Mouse (Mus musculus) intestine, embryonic 15.5 days (tissue): ENCODE measurements around the gene Usp4. TPM values are rescaled to one million over a fixed set of nuclear protein-coding genes. Genes with fewer than 3 reads are reported as not detected.
"Not testable (repeated sequence)": the region's sequence is repeated elsewhere in the genome, so short reads cannot be mapped to it uniquely, and the experiment has no call there.

ENCODE experiments used
- ATAC-seq: fragments of 200-750 bp; cut with Nextera tagmentation; 2 replicates; pipeline ENCODE4 v1.8.0; 2017; ENCODE audit warnings: moderate TSS enrichment, moderate library complexity
- H3K27ac ChIP-seq: fragments of 300-500 bp; sonication (generic); 2 replicates; pipeline ENCODE4 v1.5.1; 2015; ENCODE audit warnings: mild to moderate bottlenecking, inconsistent platforms
- H3K27me3 ChIP-seq: fragments of 300-500 bp; sonication (generic); replicated peaks from 2 replicates; pipeline ENCODE4 v1.6.1; 2015; ENCODE audit warnings: inconsistent platforms
- H3K36me3 ChIP-seq: fragments of 300-500 bp; sonication (generic); 2 replicates; pipeline ENCODE4 v1.6.1; 2015; ENCODE audit warnings: inconsistent platforms
- H3K4me1 ChIP-seq: fragments of 300-500 bp; sonication (generic); replicated peaks from 2 replicates; pipeline ENCODE4 v1.6.1; 2015; ENCODE audit warnings: inconsistent platforms
- H3K4me2 ChIP-seq: fragments of 300-500 bp; sonication (generic); replicated peaks from 2 replicates; pipeline ENCODE4 v1.6.1; 2015; ENCODE audit warnings: mild to moderate bottlenecking, inconsistent platforms
- H3K4me3 ChIP-seq: fragments of 300-500 bp; sonication (generic); replicated peaks from 2 replicates; pipeline ENCODE4 v1.5.1; 2015; ENCODE audit warnings: inconsistent platforms
- H3K9ac ChIP-seq: fragments of 300-500 bp; sonication (generic); 2 replicates; pipeline ENCODE4 v1.6.1; 2015; ENCODE audit warnings: inconsistent platforms
- H3K9me3 ChIP-seq: fragments of 300-500 bp; sonication (generic); 2 replicates; pipeline ENCODE4 v1.6.1; 2016; ENCODE audit warnings: inconsistent platforms
- WGBS: fragments of 180-500 bp; shearing (Covaris S2); methylation state at CpG from one replicate; pipeline ENCODE4 v1.1.7; 2015; 5-methylcytosine and 5-hydroxymethylcytosine counted together
- polyA plus RNA-seq: library from polyadenylated mRNA; unstranded; fragments of >200 nt; fragmentation: Nextera tagmentation; extraction: Ambion mirVana; gene quantifications from 2 replicates; pipeline ENCODE4 v1.2.1, GENCODE M21; 2015

Gene Usp4
- polyA plus RNA-seq: 82.5 and 89.1 TPM in 2 replicates

DNA sequence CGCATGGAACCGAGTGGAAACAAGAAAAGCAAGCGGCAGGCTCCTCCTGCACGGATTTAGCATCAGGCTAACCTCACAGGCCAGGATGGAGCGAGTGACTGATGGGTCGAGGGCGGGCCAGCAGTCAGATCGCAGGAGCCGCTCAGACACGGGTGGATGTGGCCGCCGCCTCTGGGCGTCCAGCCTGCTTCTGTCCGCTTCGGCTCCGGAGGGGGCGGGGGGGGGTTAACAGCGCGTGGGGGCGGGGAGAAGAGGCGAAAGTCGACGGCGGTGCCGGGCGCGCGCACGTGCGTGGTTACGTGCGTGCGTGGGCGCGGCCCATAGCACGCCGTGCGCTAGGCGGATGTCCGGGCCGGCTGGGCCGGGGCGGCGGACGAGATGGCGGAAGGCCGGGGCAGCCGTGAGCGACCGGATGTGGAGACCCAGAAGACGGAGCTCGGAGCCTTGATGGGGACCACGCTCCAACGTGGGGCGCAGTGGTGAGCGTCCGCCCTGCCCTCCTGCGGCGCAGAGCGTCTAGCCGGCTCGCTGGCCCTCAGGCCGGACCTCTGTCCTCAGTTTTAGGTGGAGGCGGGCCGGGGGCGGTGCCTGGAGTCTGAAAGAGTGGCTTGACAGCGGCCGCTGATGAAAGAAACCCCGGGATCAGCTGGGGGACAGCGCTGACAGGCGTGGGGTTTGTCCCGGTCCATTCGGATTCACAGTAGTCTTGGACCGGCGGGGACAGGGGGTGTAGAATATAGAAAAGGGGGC is at the start of gene Usp4:
Gene Usp4 (plus strand): TSS at position 314 of the 750 bp plus-strand sequence.
- peak within 1 kb of the TSS; percentile 90 for H3K27ac ChIP-seq
- H3K4me2 ChIP-seq: peak within 1 kb of the TSS; percentile 67
- H3K4me1 ChIP-seq: peaks cover 11% of the 10 kb centered on the region
- no peaks in the 10 kb centered on the region for H3K27me3 ChIP-seq
- under 1% methylated on average over 74 of the region's 75 CpGs for WGBS
- no peaks in the 10 kb centered on the region for H3K9me3 ChIP-seq
- H3K4me3 ChIP-seq: peak within 1 kb of the TSS; percentile 91
- ATAC-seq: peak; percentile 96
- H3K36me3 ChIP-seq: peaks cover 19% of the 10 kb centered on the region
- H3K9ac ChIP-seq: peak within 1 kb of the TSS; percentile 82

DNA sequence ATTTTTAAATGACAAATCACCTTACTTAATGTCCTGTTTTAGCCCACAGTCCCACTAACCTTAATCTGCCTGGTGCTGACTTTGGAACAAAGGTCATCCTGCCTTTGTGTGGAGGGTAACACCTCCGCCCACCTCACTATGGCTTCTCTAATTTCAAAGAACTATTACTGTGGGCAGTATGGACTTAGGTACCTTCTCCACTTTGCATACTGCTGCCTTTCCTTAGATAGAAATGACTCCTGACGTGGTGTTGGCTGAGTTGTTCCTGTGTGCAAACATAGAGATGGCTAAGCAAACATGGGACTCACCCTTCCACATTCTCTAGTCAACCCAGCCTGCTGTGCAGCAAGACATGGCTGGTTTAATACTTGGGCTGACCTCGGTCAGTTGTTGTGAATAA is 45.8 kb upstream of the Usp4 start:
- Histone ChIP-seq H3K36me3 (peaks cover 8% of the 10 kb centered on the region; the same call in 1 of the 2 replicates), H3K4me3 (no peak overlapping the region), H3K4me2 (no peak overlapping the region), H3K27me3 (no peaks in the 10 kb centered on the region), H3K9me3 (no peaks in the 10 kb centered on the region), H3K27ac (peak overlapping the region; percentile 67), H3K9ac (no peak overlapping the region), H3K4me1 (peaks cover 4% of the 10 kb centered on the region)
- 58% methylated on average over 3 of the region's 3 CpGs for WGBS
- peak; percentile 7; the same call in 1 of the 2 replicates for ATAC-seq

DNA sequence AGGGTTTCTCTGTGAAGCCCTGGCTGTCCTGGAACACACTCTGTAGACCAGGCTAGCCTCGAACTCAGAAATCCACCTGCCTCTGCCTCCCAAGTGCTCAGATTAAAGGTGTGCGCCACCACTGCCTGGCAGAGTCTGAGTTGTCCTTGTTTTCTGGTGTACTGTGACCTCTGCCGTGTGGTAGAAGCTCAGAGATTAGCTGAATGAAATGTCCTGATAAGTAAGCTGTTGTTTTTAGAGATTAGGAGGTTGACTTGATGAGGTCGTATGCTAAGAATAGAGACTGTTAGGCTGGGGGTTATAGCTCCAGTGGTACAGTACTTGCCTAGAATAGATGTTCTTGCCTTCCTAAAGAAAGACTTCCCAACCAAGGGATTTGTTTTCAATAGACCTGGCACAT is 42.9 kb upstream of the Usp4 start:
- Histone ChIP-seq H3K4me2 (peak overlapping the region; percentile 60), H3K36me3 (peaks cover 8% of the 10 kb centered on the region; the same call in 1 of the 2 replicates), H3K4me1 (peaks cover 17% of the 10 kb centered on the region), H3K27ac (0 out of 2 replicates have a peak overlapping the region, but pooled peaks have one; percentile 82), H3K9ac (no peak overlapping the region), H3K9me3 (no peaks in the 10 kb centered on the region), H3K27me3 (no peaks in the 10 kb centered on the region), H3K4me3 (peak overlapping the region; percentile 87)
- ATAC-seq: no peak
- 74% methylated on average over 4 of the region's 4 CpGs for WGBS

DNA sequence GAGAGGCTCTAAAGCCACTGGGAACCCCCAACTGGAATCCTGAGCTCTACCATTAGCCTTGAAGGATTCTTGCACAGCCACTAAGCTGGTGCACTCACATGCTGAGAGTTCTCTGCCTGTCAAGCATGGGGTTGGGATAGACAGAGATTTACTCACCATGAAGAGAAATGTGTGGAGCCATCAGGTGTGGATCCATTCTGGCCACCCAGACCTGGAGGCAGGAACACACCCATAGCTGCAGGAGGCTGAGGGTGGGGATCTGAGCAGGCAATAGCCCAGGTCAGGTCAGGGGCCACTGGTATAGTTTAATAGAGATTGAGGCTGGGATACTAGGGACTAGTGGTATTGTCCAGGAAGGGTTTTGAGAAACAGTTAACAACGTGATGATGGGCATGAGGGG is 42.5 kb upstream of the Usp4 start:
- ATAC-seq: no peak
- Histone ChIP-seq H3K4me2 (peak overlapping the region; percentile 60), H3K9me3 (no peaks in the 10 kb centered on the region), H3K27ac (peak overlapping the region; percentile 82), H3K4me1 (peaks cover 20% of the 10 kb centered on the region), H3K27me3 (no peaks in the 10 kb centered on the region), H3K36me3 (peaks cover 8% of the 10 kb centered on the region; the same call in 1 of the 2 replicates), H3K4me3 (peak overlapping the region; percentile 87), H3K9ac (peak overlapping the region; percentile 84)
- WGBS: 3% methylated on average over 1 of the region's 1 CpGs

DNA sequence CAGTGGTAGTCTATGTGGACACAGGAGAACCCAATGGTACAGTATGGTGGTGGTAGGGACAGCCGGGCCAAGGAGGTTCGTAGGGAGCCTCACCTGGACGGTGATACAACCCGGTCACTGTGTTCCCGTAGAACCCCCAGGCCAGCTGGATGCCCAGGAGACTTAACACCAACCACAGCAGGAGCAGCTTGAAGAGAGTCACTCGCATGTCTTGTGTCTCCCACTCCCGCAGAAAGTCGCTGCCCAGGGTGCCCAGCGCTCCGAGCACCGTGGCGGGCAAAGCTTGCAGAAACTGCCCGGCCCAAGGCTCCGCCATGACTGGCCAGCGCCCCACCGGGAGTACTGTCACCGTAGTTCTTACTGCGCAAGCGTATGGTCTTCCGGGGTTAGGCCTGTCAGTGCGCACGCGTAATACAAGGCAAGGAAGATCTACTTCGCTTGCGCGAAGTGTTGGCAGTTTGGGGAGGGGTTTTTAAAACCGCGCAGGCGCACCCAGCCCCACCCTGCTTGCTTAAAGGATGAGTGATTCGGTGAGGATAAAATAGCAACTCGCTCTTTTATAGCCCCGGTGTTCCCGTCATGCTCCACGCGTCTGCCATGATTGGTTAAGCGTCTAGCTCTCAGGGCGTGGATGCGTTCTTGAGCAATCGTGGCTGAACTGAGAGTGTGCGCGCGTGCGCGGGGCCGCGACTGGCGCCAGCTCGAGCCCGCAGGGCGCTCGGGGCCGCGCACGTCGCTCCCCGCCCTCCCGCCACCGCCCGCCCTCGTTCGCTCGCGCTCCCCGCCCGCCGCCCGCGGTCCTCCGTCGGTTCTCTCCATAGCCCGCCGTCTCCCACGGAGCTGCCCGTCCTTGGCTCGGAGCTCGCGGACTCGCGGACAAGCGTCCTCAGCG is 41.8 kb upstream of the Usp4 start, which contains the start of the genes Rhoa and Tcta:
Gene Rhoa (plus strand): TSS at position 501 of the 892 bp plus-strand sequence.
Gene Tcta (minus strand): TSS at position 532 of the 892 bp plus-strand sequence.
- peaks cover 8% of the 10 kb centered on the region; the same call in 1 of the 2 replicates for H3K36me3 ChIP-seq
- no peaks in the 10 kb centered on the region for H3K27me3 ChIP-seq
- H3K9me3 ChIP-seq: no peaks in the 10 kb centered on the region
- WGBS: under 1% methylated on average over 81 of the region's 81 CpGs
- H3K9ac ChIP-seq: peak within 1 kb of the TSS; percentile 98
- H3K27ac ChIP-seq: peak within 1 kb of the TSS; percentile 100
- peak; percentile 96 for ATAC-seq
- H3K4me1 ChIP-seq: peaks cover 20% of the 10 kb centered on the region
- H3K4me3 ChIP-seq: peak within 1 kb of the TSS; percentile 87
- H3K4me2 ChIP-seq: peak within 1 kb of the TSS; percentile 63

DNA sequence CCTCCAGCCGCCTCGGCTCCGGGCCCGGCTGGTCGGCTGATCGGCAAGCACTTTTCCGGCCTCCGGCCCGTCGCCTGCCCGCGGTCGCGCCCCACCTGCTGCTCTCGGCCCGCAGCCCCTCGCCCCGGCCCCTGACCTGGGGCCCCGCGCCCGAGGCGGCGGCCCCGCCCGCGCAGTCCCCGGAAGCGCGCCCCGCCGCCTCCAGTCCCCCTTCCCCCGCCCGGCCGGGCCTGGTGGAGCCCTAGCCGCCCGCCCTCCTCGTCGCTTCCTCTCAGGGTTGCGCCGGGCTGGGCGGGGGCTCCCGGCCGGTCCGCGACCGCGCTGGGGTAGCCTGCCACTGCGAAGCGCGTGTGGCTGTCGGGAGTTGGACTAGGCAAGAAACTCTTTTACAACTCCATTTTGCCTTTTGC is 41.1 kb upstream of the Usp4 start:
- H3K9ac ChIP-seq: peak overlapping the region; percentile 98
- peak; percentile 81 for ATAC-seq

DNA sequence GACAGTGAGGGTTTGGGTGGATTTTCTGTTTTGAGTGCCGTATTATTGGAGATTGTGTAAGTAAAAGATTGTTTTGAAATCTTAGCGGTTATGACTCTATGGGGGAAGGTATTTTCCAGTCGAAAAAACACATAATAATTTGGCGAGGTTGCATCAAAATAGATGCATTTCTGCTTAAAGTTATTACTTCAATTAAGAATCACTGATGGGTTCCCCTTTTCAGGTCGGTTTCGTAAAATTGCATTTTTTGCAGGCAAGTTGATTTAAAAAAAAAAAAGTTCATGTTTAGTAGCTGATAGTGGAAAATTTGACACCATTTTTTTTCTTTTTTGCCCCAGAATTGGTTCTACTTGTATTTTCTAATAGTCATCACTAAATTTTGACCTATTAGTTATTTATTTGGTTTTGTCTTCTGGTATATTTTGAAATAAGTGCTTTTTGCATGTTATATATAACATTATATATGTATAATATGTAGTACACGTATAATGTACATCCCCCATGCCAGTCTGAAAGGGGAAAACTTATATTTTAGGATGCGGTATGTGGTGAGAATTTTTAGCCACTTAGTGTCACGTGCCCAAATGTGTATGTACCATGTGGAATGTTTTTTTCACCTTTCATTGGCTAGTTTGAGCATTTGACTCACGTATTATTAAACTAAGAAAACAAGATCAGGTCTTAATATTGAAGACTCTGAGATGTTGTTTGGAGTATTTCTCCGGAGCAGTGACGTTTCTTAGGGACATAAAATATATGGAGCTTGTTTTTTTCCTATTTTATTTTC is 40.4 kb upstream of the Usp4 start:
- Histone ChIP-seq H3K27me3 (no peaks in the 10 kb centered on the region), H3K9ac (peak overlapping the region; percentile 98), H3K27ac (peak overlapping the region; percentile 100), H3K4me3 (peak overlapping the region; percentile 87), H3K36me3 (peaks cover 8% of the 10 kb centered on the region; the same call in 1 of the 2 replicates), H3K4me2 (peak overlapping the region; percentile 63), H3K4me1 (peaks cover 20% of the 10 kb centered on the region), H3K9me3 (no peaks in the 10 kb centered on the region)
- 10% methylated on average over 12 of the region's 12 CpGs for WGBS
- ATAC-seq: no peak

More for the DNA sequence above, 41.1 kb upstream of the Usp4 start:
- Histone ChIP-seq H3K9me3 (no peaks in the 10 kb centered on the region), H3K4me3 (peak overlapping the region; percentile 87), H3K4me2 (peak overlapping the region; percentile 63), H3K27ac (peak overlapping the region; percentile 100), H3K27me3 (no peaks in the 10 kb centered on the region), H3K4me1 (peaks cover 20% of the 10 kb centered on the region), H3K36me3 (peaks cover 8% of the 10 kb centered on the region; the same call in 1 of the 2 replicates)
- WGBS: under 1% methylated on average over 48 of the region's 51 CpGs

DNA sequence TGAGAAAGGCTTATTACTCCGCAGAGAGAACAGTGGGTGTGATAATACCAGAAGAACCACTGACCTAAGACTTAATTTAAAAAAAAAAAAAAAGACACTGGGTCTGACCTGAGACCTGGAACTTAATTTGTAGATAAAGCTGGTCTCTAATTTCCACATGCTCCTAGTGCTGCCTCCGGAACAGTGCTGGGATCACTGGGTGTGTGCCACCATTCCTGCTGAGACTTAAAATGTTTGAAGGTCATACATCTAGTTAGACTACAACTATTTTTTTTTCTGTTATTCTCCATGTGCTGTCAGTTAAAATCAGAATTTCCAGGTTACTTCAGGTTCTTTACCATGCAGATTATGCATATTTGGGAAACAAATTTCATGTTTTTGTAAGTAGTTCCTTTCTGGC is 39.5 kb upstream of the Usp4 start:
- 51% methylated on average over 2 of the region's 2 CpGs for WGBS
- Histone ChIP-seq H3K36me3 (peaks cover 3% of the 10 kb centered on the region; the same call in 1 of the 2 replicates), H3K4me2 (peak overlapping the region; percentile 63), H3K9me3 (no peaks in the 10 kb centered on the region), H3K9ac (peak overlapping the region; percentile 39), H3K4me1 (peaks cover 20% of the 10 kb centered on the region), H3K27ac (no peak overlapping the region), H3K27me3 (no peaks in the 10 kb centered on the region), H3K4me3 (peak overlapping the region; percentile 87)
- ATAC-seq: no peak

DNA sequence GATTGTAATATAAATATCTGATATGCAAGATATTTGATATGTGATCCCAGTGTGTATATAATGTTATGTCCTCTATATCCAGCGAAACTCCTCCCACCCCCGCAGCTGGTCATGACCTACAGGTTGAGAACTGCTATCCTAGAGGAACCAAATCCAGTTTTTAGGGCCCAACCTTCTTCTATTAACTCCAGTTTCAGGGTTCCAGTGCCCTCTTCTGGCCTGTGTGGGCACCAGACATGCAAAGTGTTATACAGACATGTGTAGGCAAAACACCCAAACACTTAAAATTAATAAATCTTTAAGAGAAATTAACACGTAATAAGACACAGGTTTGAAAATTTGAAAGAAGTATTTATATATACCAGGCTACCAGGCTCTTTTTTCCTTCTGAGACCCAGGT is 30.1 kb upstream of the Usp4 start:
- WGBS: 94% methylated on average over 3 of the region's 3 CpGs
- Histone ChIP-seq H3K9ac (no peak overlapping the region), H3K27me3 (no peaks in the 10 kb centered on the region), H3K4me1 (no peaks in the 10 kb centered on the region), H3K4me2 (no peak overlapping the region), H3K36me3 (peaks cover 5% of the 10 kb centered on the region; the same call in 1 of the 2 replicates), H3K4me3 (no peak overlapping the region), H3K27ac (no peak overlapping the region), H3K9me3 (no peaks in the 10 kb centered on the region)
- ATAC-seq: no peak

DNA sequence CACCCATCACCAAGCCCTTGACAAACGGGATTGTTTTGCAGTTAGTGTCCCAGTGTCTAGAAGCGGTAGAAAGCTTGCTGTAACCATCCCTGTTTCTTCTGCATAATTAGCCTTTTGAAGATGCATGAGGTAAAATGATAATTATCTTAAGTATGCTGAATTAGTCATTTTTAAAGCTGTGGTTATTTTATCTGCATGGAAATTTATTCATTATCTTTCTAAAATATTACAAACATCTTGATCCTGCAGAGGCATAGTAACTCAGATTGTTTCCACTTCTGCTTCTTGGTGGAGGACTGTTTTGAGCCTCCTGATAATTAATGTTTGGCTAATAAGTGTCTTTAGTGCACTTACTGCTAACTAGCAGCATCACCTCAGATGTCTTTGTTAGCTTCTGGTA is 29.2 kb upstream of the Usp4 start:
- H3K27me3 ChIP-seq: no peaks in the 10 kb centered on the region
- H3K36me3 ChIP-seq: peaks cover 5% of the 10 kb centered on the region; the same call in 1 of the 2 replicates
- no peak overlapping the region for H3K27ac ChIP-seq
- no peak for ATAC-seq
- no peaks in the 10 kb centered on the region for H3K4me1 ChIP-seq
- H3K4me2 ChIP-seq: no peak overlapping the region
- 87% methylated on average over 2 of the region's 2 CpGs for WGBS
- H3K9ac ChIP-seq: no peak overlapping the region
- H3K9me3 ChIP-seq: no peaks in the 10 kb centered on the region
- H3K4me3 ChIP-seq: no peak overlapping the region

DNA sequence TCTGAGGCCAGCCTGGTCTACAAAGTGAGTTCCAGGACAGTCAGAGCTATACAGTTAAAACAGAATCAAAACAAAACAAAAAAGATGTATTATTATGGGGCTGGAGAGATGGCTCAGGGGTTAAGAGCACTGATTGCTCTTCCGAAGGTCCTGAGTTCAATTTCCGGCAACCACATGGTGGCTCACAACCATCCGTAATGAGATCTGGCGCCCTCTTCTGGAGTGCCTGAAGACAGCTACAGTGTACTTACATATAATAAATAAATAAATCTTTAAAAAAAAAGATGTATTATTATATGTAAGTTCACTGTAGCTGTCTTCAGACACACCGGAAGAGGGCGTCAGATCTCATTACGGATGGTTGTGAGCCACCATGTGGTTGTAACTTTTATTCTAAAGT is 25.6 kb upstream of the Usp4 start:
- 92% methylated on average over 7 of the region's 7 CpGs for WGBS
- ATAC-seq, H3K4me2 ChIP-seq, H3K27ac ChIP-seq, H3K4me3 ChIP-seq, H3K27me3 ChIP-seq, H3K9ac ChIP-seq, H3K9me3 ChIP-seq, H3K4me1 ChIP-seq, H3K36me3 ChIP-seq: not testable (repeated sequence)
